Mouse (Mus musculus) thymus, adult 2 months (tissue): Measurements from ENCODE around the gene Slc10a6. TPM values are rescaled to one million over a fixed set of nuclear protein-coding genes. Genes with fewer than 3 reads are reported as not detected.

Experiments used
- DNase-seq: peaks from one replicate; pipeline ENCODE4 v3.0.0; 2021
- H3K27ac ChIP-seq: fragments of 200-500 bp; 2 replicates; pipeline ENCODE4 v1.5.1; 2012; ENCODE audit warnings: low read length, control low read depth; ENCODE audit not compliant: control insufficient read depth, insufficient read depth
- H3K27me3 ChIP-seq: fragments of 200-500 bp; 2 replicates; pipeline ENCODE4 v1.6.1; 2012; ENCODE audit warnings: mild to moderate bottlenecking, low read length, moderate library complexity, mixed read lengths; ENCODE audit not compliant: control insufficient read depth, insufficient read depth
- H3K36me3 ChIP-seq: fragments of 200-500 bp; 2 replicates; pipeline ENCODE4 v1.6.1; 2012; ENCODE audit warnings: mild to moderate bottlenecking, low read length, moderate library complexity; ENCODE audit not compliant: control insufficient read depth, insufficient read depth
- H3K4me1 ChIP-seq: fragments of 200-500 bp; replicated peaks from 2 replicates; pipeline ENCODE4 v1.6.1; 2012; ENCODE audit warnings: low read length; ENCODE audit not compliant: control insufficient read depth, insufficient read depth
- H3K4me3 ChIP-seq: fragments of 200-500 bp; 2 replicates; pipeline ENCODE4 v1.5.1; 2012; ENCODE audit warnings: mild to moderate bottlenecking, low read length, control low read depth, moderate library complexity; ENCODE audit not compliant: control insufficient read depth, insufficient read depth
- CTCF ChIP-seq: fragments of 200-500 bp; IDR thresholded peaks from 2 replicates; pipeline ENCODE4 v1.5.1; 2012; ENCODE audit warnings: mild to moderate bottlenecking, control low read depth, low read length, moderate library complexity, borderline replicate concordance; ENCODE audit not compliant: control insufficient read depth, poor library complexity, insufficient read depth; ENCODE audit errors: extremely low read depth
- POLR2A ChIP-seq: fragments of 200-500 bp; IDR thresholded peaks from 2 replicates; pipeline ENCODE4 v1.6.1; 2012; ENCODE audit warnings: mild to moderate bottlenecking, low read length, control low read depth, moderate library complexity; ENCODE audit not compliant: control insufficient read depth, poor library complexity, insufficient read depth; ENCODE audit errors: extremely low read depth
- WGBS: fragments of 180-500 bp; shearing (Covaris S2); methylation state at CpG from one replicate; pipeline ENCODE4 v1.1.7; 2018; 5-methylcytosine and 5-hydroxymethylcytosine counted together
- polyA plus RNA-seq: library from polyadenylated mRNA; depleted of rRNA; stranded (reverse); fragments of >200 nt; gene quantifications from 2 replicates; pipeline ENCODE4 v1.2.3, GENCODE M21; 2012

Gene Slc10a6
- polyA plus RNA-seq, 1 experiment, result 1.6 TPM

GRCm38 (mm10) chr5:103610148-103610547, 19.1 kb downstream of the Slc10a6 start:
- H3K4me1 ChIP-seq, result no peaks in the 10 kb centered on the region
- no peak overlapping the region for H3K27ac ChIP-seq
- no peak for DNase-seq
- no peaks in the 10 kb centered on the region for H3K36me3 ChIP-seq
- 87% methylated on average over 5 of the region's 5 CpGs for WGBS
- no peaks in the 10 kb centered on the region for H3K27me3 ChIP-seq
- no peak overlapping the region for H3K4me3 ChIP-seq
- no peak for TF ChIP-seq POLR2A
- TF ChIP-seq CTCF, result no peak

GRCm38 (mm10) chr5:103605707-103606106, 23.5 kb downstream of the Slc10a6 start:
- WGBS, result 92% methylated on average over 7 of the region's 7 CpGs
- Histone ChIP-seq H3K27ac (no peak overlapping the region), H3K27me3 (no peaks in the 10 kb centered on the region), H3K4me3 (no peak overlapping the region), H3K36me3 (no peaks in the 10 kb centered on the region), H3K4me1 (no peaks in the 10 kb centered on the region)
- TF ChIP-seq CTCF, result no peak
- no peak for TF ChIP-seq POLR2A
- no peak for DNase-seq

GRCm38 (mm10) chr5:103603115-103603893, 25.9 kb downstream of the Slc10a6 start:
- H3K36me3 ChIP-seq, result no peaks in the 10 kb centered on the region
- H3K4me1 ChIP-seq, result no peaks in the 10 kb centered on the region
- 93% methylated on average over 11 of the region's 11 CpGs for WGBS
- no peaks in the 10 kb centered on the region for H3K27me3 ChIP-seq
- no peak overlapping the region for H3K27ac ChIP-seq
- no peak overlapping the region for H3K4me3 ChIP-seq
- TF ChIP-seq POLR2A, result no peak
- no peak for TF ChIP-seq CTCF
- DNase-seq, result no peak

- H3K27me3 ChIP-seq, result no peaks in the 10 kb centered on the region
- H3K4me3 ChIP-seq, result no peak overlapping the region
- no peaks in the 10 kb centered on the region for H3K4me1 ChIP-seq
- H3K36me3 ChIP-seq, result no peaks in the 10 kb centered on the region
- no peak for DNase-seq
- TF ChIP-seq CTCF (no peak), POLR2A (no peak)
- H3K27ac ChIP-seq, result no peak overlapping the region
- WGBS, result 95% methylated on average over 5 of the region's 5 CpGs
Measured at GRCm38 (mm10) chr5:103598881-103599280, 30.3 kb downstream of the Slc10a6 start.

- no peak for DNase-seq
- Histone ChIP-seq H3K27ac (no peak overlapping the region), H3K4me3 (no peak overlapping the region), H3K36me3 (no peaks in the 10 kb centered on the region), H3K4me1 (no peaks in the 10 kb centered on the region), H3K27me3 (no peaks in the 10 kb centered on the region)
- WGBS, result 94% methylated on average over 9 of the region's 9 CpGs
- TF ChIP-seq CTCF (no peak), POLR2A (no peak)
Measured at GRCm38 (mm10) chr5:103598264-103598663, 30.9 kb downstream of the Slc10a6 start.

GRCm38 (mm10) chr5:103597604-103598003, 31.6 kb downstream of the Slc10a6 start:
- no peak for DNase-seq
- no peaks in the 10 kb centered on the region for H3K4me1 ChIP-seq
- TF ChIP-seq POLR2A (no peak), CTCF (no peak)
- H3K27ac ChIP-seq, result no peak overlapping the region
- no peak overlapping the region for H3K4me3 ChIP-seq
- no peaks in the 10 kb centered on the region for H3K27me3 ChIP-seq
- no peaks in the 10 kb centered on the region for H3K36me3 ChIP-seq
- WGBS, result 94% methylated on average over 6 of the region's 6 CpGs

GRCm38 (mm10) chr5:103596467-103597146, 32.6 kb downstream of the Slc10a6 start:
- WGBS, result 92% methylated on average over 14 of the region's 14 CpGs
- Histone ChIP-seq H3K36me3 (no peaks in the 10 kb centered on the region), H3K4me1 (no peaks in the 10 kb centered on the region), H3K27ac (no peak overlapping the region), H3K4me3 (no peak overlapping the region), H3K27me3 (no peaks in the 10 kb centered on the region)
- DNase-seq, result no peak
- TF ChIP-seq CTCF (no peak), POLR2A (no peak)
